In the genomic region with DNA sequence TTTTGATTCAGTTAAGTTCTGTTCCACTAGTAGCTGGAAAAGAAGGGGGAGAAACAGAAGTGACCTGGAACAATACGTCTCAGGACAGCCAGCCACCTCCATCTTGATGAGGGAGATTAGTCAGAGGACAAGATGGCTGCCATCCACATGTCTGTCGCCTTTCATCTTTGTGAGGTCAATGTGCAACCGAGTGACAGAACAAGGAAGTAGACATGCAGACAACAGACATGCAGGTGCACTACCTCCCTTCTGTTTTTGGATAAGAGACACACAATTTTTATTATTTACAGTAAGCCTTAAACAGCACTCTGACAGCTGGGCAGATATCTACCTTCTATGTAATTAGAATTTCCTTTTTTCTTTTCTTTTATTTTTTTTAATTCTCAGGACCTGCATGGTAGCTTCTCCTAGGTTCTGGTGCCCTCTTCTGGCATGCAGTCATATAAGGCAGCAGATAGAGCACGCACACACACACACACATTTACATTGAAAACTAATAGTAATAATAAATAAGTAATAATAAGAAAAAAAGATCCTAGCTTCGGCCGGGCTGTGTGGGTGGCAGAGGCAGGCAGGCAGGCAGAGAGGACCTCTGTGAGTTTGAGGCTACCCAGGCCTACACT, we compare ENCODE assay signal across 13 mouse cellular contexts. TPM values are rescaled to one million over a fixed set of nuclear protein-coding genes. Genes with fewer than 3 reads are reported as not detected.
A peak's percentile ranks its signal among the peaks of the same experiment; 100 is the strongest.
DNase-seq lines count a peak whose midpoint lies in the region; ATAC-seq and TF ChIP-seq lines count a peak whose summit lies in the region.
"Had no signal": no experiment of that assay in that cellular context is flagged by ENCODE, and none has a peak within 500 bp of the region (broad histone marks: within the 10 kb centered on the region; RNA-seq: fewer than 3 reads in every experiment).

No protein-coding gene starts in this region.

- 0 out of 2 replicates have a peak, but pooled peaks cover 3% of the 10 kb centered on the region for H3K4me1 ChIP-seq in intestine, postnatal 0 days (replicated peaks; ENCODE audit: control insufficient read depth, insufficient read depth, low read length)
- H3K4me1 ChIP-seq in intestine, embryonic 16.5 days (ENCODE audit: control insufficient read depth, insufficient read depth, low read length), result no peaks in the 10 kb centered on the region; the same call in 1 of the 2 replicates
- H3K4me1 ChIP-seq in hindbrain, embryonic 13.5 days (replicated peaks), result peaks cover 3% of the 10 kb centered on the region

- H3K36me3 ChIP-seq in intestine, postnatal 0 days (ENCODE audit: control insufficient read depth, insufficient read depth), result no peaks in the 10 kb centered on the region
- no peaks in the 10 kb centered on the region for H3K36me3 ChIP-seq in intestine, embryonic 16.5 days (ENCODE audit: control insufficient read depth, insufficient read depth, low read length)
- peaks cover 7% of the 10 kb centered on the region; the same call in 1 of the 2 replicates for H3K36me3 ChIP-seq in hindbrain, embryonic 13.5 days
- H3K36me3 ChIP-seq: hindbrain, embryonic 15.5 days had no signal

- H3K4me2 ChIP-seq in intestine, postnatal 0 days (replicated peaks; ENCODE audit: low read depth), result no peak overlapping the region
- no peak overlapping the region for H3K4me2 ChIP-seq in intestine, embryonic 16.5 days (ENCODE audit: low read depth, low read length)
- no peak overlapping the region for H3K4me2 ChIP-seq in hindbrain, embryonic 13.5 days

- no peak overlapping the region for H3K4me3 ChIP-seq in intestine, postnatal 0 days (ENCODE audit: low read depth, low read length)
- no peak overlapping the region for H3K4me3 ChIP-seq in intestine, embryonic 16.5 days (ENCODE audit: low read length)
- H3K4me3 ChIP-seq in hindbrain, embryonic 13.5 days, result no peak overlapping the region
- H3K4me3 ChIP-seq: hindbrain, embryonic 15.5 days; left cerebral cortex, adult 2 months had no signal

- H3K9ac ChIP-seq in intestine, postnatal 0 days (ENCODE audit: low read depth, low read length), result no peak overlapping the region
- no peak overlapping the region for H3K9ac ChIP-seq in intestine, embryonic 16.5 days (ENCODE audit: low read depth, low read length)
- H3K9ac ChIP-seq in hindbrain, embryonic 13.5 days, result no peak overlapping the region
- H3K9ac ChIP-seq: hindbrain, embryonic 15.5 days had no signal

- WGBS in intestine, postnatal 0 days, result 83% methylated on average over 6 of the region's 6 CpGs
- WGBS in intestine, embryonic 16.5 days, result 90% methylated on average over 6 of the region's 6 CpGs
- 92% methylated on average over 6 of the region's 6 CpGs for WGBS in hindbrain, embryonic 13.5 days

- H3K27me3 ChIP-seq in intestine, postnatal 0 days (replicated peaks; ENCODE audit: control insufficient read depth, insufficient read depth, low read length), result no peaks in the 10 kb centered on the region
- H3K27me3 ChIP-seq in intestine, embryonic 16.5 days (replicated peaks; ENCODE audit: control insufficient read depth, insufficient read depth, low read length), result no peaks in the 10 kb centered on the region
- no peaks in the 10 kb centered on the region for H3K27me3 ChIP-seq in hindbrain, embryonic 13.5 days

- peak; percentile 4 for DNase-seq in right cerebral cortex, postnatal 4 days
- DNase-seq in right cerebral cortex, adult 18-20 months, result no peak
- DNase-seq in WW6 (ENCODE audit: low read depth, low spot score), result peak; percentile 98
- DNase-seq in retina, postnatal 7 days (ENCODE audit: low read depth, low spot score), result peak; percentile 4

- TF ChIP-seq CTCF in intestine, postnatal 0 days (IDR thresholded peaks at IDR 0.05; ENCODE audit: low read depth), result peak; percentile 59

- no peak for ATAC-seq in intestine, postnatal 0 days
- ATAC-seq in intestine, embryonic 16.5 days, result no peak
- ATAC-seq in monocyte, adult 5-6 weeks (replicated peaks; ENCODE audit: insufficient number of reproducible peaks, low FRiP score, low TSS enrichment, poor library complexity, severe bottlenecking), result no peak
- no peak for ATAC-seq in hindbrain, embryonic 13.5 days (ENCODE audit: low FRiP score)

- no peak overlapping the region for H3K27ac ChIP-seq in intestine, postnatal 0 days (ENCODE audit: low read depth, low read length)
- no peak overlapping the region for H3K27ac ChIP-seq in intestine, embryonic 16.5 days (ENCODE audit: low read length)
- H3K27ac ChIP-seq in hindbrain, embryonic 13.5 days, result no peak overlapping the region
- H3K27ac ChIP-seq: hindbrain, embryonic 15.5 days; left cerebral cortex, adult 2 months had no signal

- no peaks in the 10 kb centered on the region for H3K9me3 ChIP-seq in intestine, postnatal 0 days (ENCODE audit: control insufficient read depth)
- peaks cover 17% of the 10 kb centered on the region; the same call in 1 of the 2 replicates for H3K9me3 ChIP-seq in intestine, embryonic 16.5 days (ENCODE audit: control insufficient read depth, low read length)
- H3K9me3 ChIP-seq in hindbrain, embryonic 13.5 days, result 0 out of 2 replicates have a peak, but pooled peaks cover 3% of the 10 kb centered on the region
- H3K9me3 ChIP-seq: hindbrain, embryonic 15.5 days had no signal

RNA-seq across cellular contexts. Expression of a gene that starts 4.4 kb away (rescaled TPM):
- 13.2 and 21.9 TPM in 2 replicates for polyA plus RNA-seq in intestine, postnatal 0 days (2015; fragmentation: Nextera tagmentation; extraction: Ambion mirVana)
- 35.6 and 36.5 TPM in 2 replicates for polyA plus RNA-seq in intestine, embryonic 16.5 days (2015; fragmentation: Nextera tagmentation; extraction: Ambion mirVana)
- total RNA-seq in monocyte, adult 5-6 weeks (2017), result 128 to 198 TPM (median 148 TPM) in 3 replicates
- polyA plus RNA-seq in hindbrain, embryonic 13.5 days (2015; fragmentation: Nextera tagmentation; extraction: Ambion mirVana), result 48.4 and 56.6 TPM in 2 replicates

RNA-seq across cellular contexts. Expression of a gene that starts 40.1 kb away (rescaled TPM):
- polyA plus RNA-seq in intestine, postnatal 0 days (2015; fragmentation: Nextera tagmentation; extraction: Ambion mirVana), result not detected in 2 replicates
- polyA plus RNA-seq in intestine, embryonic 16.5 days (2015; fragmentation: Nextera tagmentation; extraction: Ambion mirVana), result not detected in 2 replicates
- total RNA-seq in monocyte, adult 5-6 weeks (2017), result not detected in 3 replicates
- polyA plus RNA-seq in hindbrain, embryonic 13.5 days (2015; fragmentation: Nextera tagmentation; extraction: Ambion mirVana), result not detected in 2 replicates
- total RNA-seq: gastrocnemius, postnatal 4 days; left cerebral cortex, adult 2 months had no signal
- polyA plus RNA-seq: hindbrain, embryonic 15.5 days; liver, embryonic 16.5 days; small intestine, adult 2 months had no signal

RNA-seq across cellular contexts. Expression of a gene that starts 47.7 kb away (rescaled TPM):
- 0.09 TPM in 1 of 2 replicates, not detected in the other for polyA plus RNA-seq in intestine, postnatal 0 days (2015; fragmentation: Nextera tagmentation; extraction: Ambion mirVana)
- 0.18 TPM in 1 of 2 replicates, not detected in the other for polyA plus RNA-seq in intestine, embryonic 16.5 days (2015; fragmentation: Nextera tagmentation; extraction: Ambion mirVana)
- not detected in 3 replicates for total RNA-seq in monocyte, adult 5-6 weeks (2017)
- 0.12 TPM in 1 of 2 replicates, not detected in the other for polyA plus RNA-seq in hindbrain, embryonic 13.5 days (2015; fragmentation: Nextera tagmentation; extraction: Ambion mirVana)
- total RNA-seq: gastrocnemius, postnatal 4 days had no signal
- polyA plus RNA-seq: hindbrain, embryonic 15.5 days; small intestine, adult 2 months had no signal
